Mouse (Mus musculus) neural tube, embryonic 11.5 days (tissue): ENCODE data around the gene Cngb1. TPM values are rescaled to one million over a fixed set of nuclear protein-coding genes. Genes with fewer than 3 reads are reported as not detected.

Source experiments
- ATAC-seq: fragments of 200-750 bp; cut with Nextera tagmentation; 2 replicates; pipeline ENCODE4 v1.8.0; 2017; ENCODE audit warnings: moderate number of reproducible peaks, mild to moderate bottlenecking, moderate TSS enrichment, moderate library complexity; ENCODE audit not compliant: insufficient read depth, low FRiP score, low TSS enrichment
- DNase-seq: peaks from one replicate; pipeline ENCODE4 v3.0.0-alpha.2; 2015; ENCODE audit warnings: low spot score
- H3K27ac ChIP-seq: fragments of 300-500 bp; sonication (generic); 2 replicates; pipeline ENCODE4 v1.5.1; 2014; ENCODE audit warnings: low read depth, mild to moderate bottlenecking, low read length
- H3K27me3 ChIP-seq: fragments of 300-500 bp; sonication (generic); 2 replicates; pipeline ENCODE4 v1.6.1; 2014; ENCODE audit warnings: mild to moderate bottlenecking, low read length, mixed read lengths; ENCODE audit not compliant: control insufficient read depth, insufficient read depth
- H3K36me3 ChIP-seq: fragments of 300-500 bp; sonication (generic); 2 replicates; pipeline ENCODE4 v1.6.1; 2014; ENCODE audit warnings: mild to moderate bottlenecking, low read length, moderate library complexity, mixed read lengths; ENCODE audit not compliant: control insufficient read depth, insufficient read depth
- H3K4me1 ChIP-seq: fragments of 300-500 bp; sonication (generic); 2 replicates; pipeline ENCODE4 v1.6.1; 2014; ENCODE audit warnings: low read length, mixed read lengths; ENCODE audit not compliant: control insufficient read depth, insufficient read depth
- H3K4me2 ChIP-seq: fragments of 300-500 bp; sonication (generic); 2 replicates; pipeline ENCODE4 v1.6.1; 2014; ENCODE audit warnings: low read depth, mild to moderate bottlenecking, moderate library complexity
- H3K4me3 ChIP-seq: fragments of 300-500 bp; sonication (generic); 2 replicates; pipeline ENCODE4 v1.5.1; 2014; ENCODE audit warnings: low read depth, low read length
- H3K9ac ChIP-seq: fragments of 300-500 bp; sonication (generic); 2 replicates; pipeline ENCODE4 v1.6.1; 2014; ENCODE audit warnings: mild to moderate bottlenecking, low read length
- H3K9me3 ChIP-seq: fragments of 300-500 bp; sonication (generic); 2 replicates; pipeline ENCODE4 v1.6.1; 2016; ENCODE audit warnings: low read length; ENCODE audit not compliant: control insufficient read depth
- WGBS: fragments of 180-500 bp; shearing (Covaris S2); extraction: QIAGEN DNeasy Blood & Tissue Kit; methylation state at CpG from one replicate; pipeline ENCODE4 v1.1.7; 2014; 5-methylcytosine and 5-hydroxymethylcytosine counted together
- polyA plus RNA-seq: library from polyadenylated mRNA; unstranded; fragments of >200 nt; fragmentation: Nextera tagmentation; extraction: Ambion mirVana; gene quantifications from 2 replicates; pipeline ENCODE4 v1.2.1, GENCODE M21; 2014

The Cngb1 gene
- polyA plus RNA-seq, 1 experiment from 2014 or later = 0.50 TPM

GRCm38 (mm10) chr8:95202649-95203275, 103.6 kb downstream of the Cngb1 start, which contains the start of gene Kifc3:
Kifc3 (minus strand) TSS chr8:95202812.
- Histone ChIP-seq H3K9ac (no peak within 1 kb of the TSS), H3K4me2 (no peak within 1 kb of the TSS), H3K27me3 (no peaks in the 10 kb centered on the region), H3K27ac (no peak within 1 kb of the TSS), H3K36me3 (no peaks in the 10 kb centered on the region), H3K4me1 (peaks cover 3% of the 10 kb centered on the region; the same call in 1 of the 2 replicates), H3K4me3 (no peak within 1 kb of the TSS), H3K9me3 (no peaks in the 10 kb centered on the region)
- DNase-seq (no peak), ATAC-seq (no peak)
- 77% methylated on average over 14 of the region's 14 CpGs for WGBS

DNA sequence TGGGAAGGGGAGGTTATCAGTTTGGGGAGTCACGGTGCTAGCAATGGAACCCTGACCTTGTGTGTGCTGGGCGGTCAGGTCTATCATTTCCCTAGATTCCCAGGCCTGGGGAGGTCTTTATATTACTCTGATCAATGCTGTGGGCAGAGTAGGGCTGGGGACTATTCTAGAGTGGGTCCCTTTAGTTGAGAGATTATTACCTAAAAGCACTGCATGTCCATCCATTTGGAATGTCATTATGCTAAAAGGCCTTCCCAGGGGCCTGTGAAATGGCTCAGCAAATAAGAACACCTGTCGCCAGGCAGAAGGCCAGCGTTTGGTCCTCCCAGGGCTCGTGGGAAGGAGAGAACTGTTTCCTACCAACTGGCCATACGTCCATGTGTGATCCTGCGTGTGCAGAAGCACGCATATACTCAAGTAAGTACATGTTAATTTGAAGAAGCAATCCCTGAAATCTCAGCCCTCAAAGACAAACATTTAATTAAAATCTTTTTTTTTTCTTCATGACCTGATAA, 104.3 kb downstream of the Cngb1 start:
- peaks cover 3% of the 10 kb centered on the region; the same call in 1 of the 2 replicates for H3K4me1 ChIP-seq
- H3K36me3 ChIP-seq = no peaks in the 10 kb centered on the region
- no peaks in the 10 kb centered on the region for H3K9me3 ChIP-seq
- H3K9ac ChIP-seq = no peak overlapping the region
- no peak for ATAC-seq
- no peak overlapping the region for H3K27ac ChIP-seq
- H3K27me3 ChIP-seq = no peaks in the 10 kb centered on the region
- H3K4me3 ChIP-seq = no peak overlapping the region
- no peak overlapping the region for H3K4me2 ChIP-seq
- WGBS = 75% methylated on average over 8 of the region's 8 CpGs
- no peak for DNase-seq

DNA sequence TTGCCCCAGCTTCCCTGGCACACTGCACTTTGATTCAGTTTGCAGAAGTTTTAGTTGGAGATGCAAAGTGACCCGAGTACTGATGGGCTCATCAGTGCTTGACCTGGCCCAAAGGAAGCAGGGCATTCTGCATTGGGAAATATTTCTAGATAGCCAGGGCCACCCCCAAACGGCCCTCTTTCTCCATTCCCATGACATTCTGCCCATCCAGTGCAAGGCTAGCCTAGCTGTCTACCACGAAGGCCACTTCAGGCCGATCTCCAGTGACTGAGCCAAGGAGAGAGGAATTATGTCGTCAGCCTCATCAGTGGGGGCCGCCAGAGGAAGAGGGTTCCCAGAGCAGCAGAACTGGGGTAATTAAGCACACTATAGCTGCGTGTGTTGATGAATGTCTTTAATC, 104.9 kb downstream of the Cngb1 start:
- no peak overlapping the region for H3K4me3 ChIP-seq
- no peak for DNase-seq
- ATAC-seq = no peak

GRCm38 (mm10) chr8:95200001-95200405, 106.4 kb downstream of the Cngb1 start:
- ATAC-seq = no peak
- H3K36me3 ChIP-seq = no peaks in the 10 kb centered on the region
- H3K4me1 ChIP-seq = no peaks in the 10 kb centered on the region
- no peaks in the 10 kb centered on the region for H3K27me3 ChIP-seq
- H3K9me3 ChIP-seq = no peaks in the 10 kb centered on the region
- H3K4me3 ChIP-seq = no peak overlapping the region
- no peak overlapping the region for H3K4me2 ChIP-seq
- 85% methylated on average over 9 of the region's 9 CpGs for WGBS
- no peak overlapping the region for H3K9ac ChIP-seq
- H3K27ac ChIP-seq = no peak overlapping the region
- DNase-seq = no peak

More for the DNA sequence above, 104.9 kb downstream of the Cngb1 start:
- Histone ChIP-seq H3K4me1 (peaks cover 3% of the 10 kb centered on the region; the same call in 1 of the 2 replicates), H3K27ac (no peak overlapping the region), H3K27me3 (no peaks in the 10 kb centered on the region), H3K4me2 (no peak overlapping the region), H3K36me3 (no peaks in the 10 kb centered on the region), H3K9me3 (no peaks in the 10 kb centered on the region), H3K9ac (no peak overlapping the region)
- WGBS = 63% methylated on average over 7 of the region's 7 CpGs

GRCm38 (mm10) chr8:95195728-95196127, 110.7 kb downstream of the Cngb1 start:
- 78% methylated on average over 11 of the region's 11 CpGs for WGBS
- H3K9ac ChIP-seq = no peak overlapping the region
- no peak for DNase-seq
- no peak overlapping the region for H3K4me2 ChIP-seq
- ATAC-seq = no peak
- no peaks in the 10 kb centered on the region for H3K36me3 ChIP-seq
- no peaks in the 10 kb centered on the region for H3K9me3 ChIP-seq
- no peak overlapping the region for H3K4me3 ChIP-seq
- H3K4me1 ChIP-seq = no peaks in the 10 kb centered on the region
- H3K27ac ChIP-seq = no peak overlapping the region
- H3K27me3 ChIP-seq = no peaks in the 10 kb centered on the region

DNA sequence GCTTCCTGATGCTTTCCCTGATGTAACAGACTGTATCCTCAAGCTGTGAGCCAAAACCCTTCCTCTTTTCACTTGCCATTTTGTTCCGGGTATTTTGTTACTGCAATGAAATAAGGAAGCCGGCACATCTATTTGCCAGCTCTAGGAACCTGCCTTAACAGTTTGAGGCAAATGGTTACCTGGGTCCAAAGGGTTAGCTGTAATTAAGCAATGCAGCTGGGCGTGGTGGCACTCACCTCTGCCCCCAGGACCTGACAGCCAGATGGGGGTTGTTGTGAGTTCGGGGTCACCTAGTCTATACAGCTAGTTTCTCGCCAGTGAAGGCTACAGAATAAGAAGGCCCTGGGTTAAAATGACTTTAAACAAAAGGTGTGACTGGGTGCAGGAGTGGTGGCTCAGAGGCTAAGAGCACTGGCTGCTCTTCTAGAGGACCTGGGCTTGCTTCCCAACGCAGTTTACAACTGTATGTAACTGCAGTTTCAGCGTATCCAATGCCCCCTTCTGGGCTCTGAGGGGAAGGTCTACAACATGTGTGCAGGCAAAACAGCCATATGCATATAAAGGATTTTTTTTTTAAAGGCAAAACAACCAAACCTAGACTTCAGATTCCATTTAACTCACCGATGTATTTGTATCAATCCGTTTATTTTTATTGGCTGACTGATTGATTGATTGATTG, 114.7 kb downstream of the Cngb1 start:
- H3K27ac ChIP-seq = no peak overlapping the region
- no peaks in the 10 kb centered on the region for H3K9me3 ChIP-seq
- no peaks in the 10 kb centered on the region for H3K36me3 ChIP-seq
- ATAC-seq (no peak), DNase-seq (no peak)
- no peak overlapping the region for H3K4me2 ChIP-seq
- H3K4me3 ChIP-seq = no peak overlapping the region
- no peaks in the 10 kb centered on the region for H3K27me3 ChIP-seq
- no peaks in the 10 kb centered on the region for H3K4me1 ChIP-seq
- no peak overlapping the region for H3K9ac ChIP-seq
- 88% methylated on average over 9 of the region's 9 CpGs for WGBS

Other genes with a start within 250 kb of the Cngb1 start
- gene Katnb1, start 225.4 kb downstream of the Cngb1 start, polyA plus RNA-seq = 29.2 and 32.5 TPM in 2 replicates
- gene Kifc3, start 103.8 kb downstream of the Cngb1 start, polyA plus RNA-seq = 6.3 and 7.4 TPM in 2 replicates
- not detected in 2 replicates for gene Tepp, start 4.0 kb upstream of the Cngb1 start, polyA plus RNA-seq
- gene Zfp319, start 25.4 kb upstream of the Cngb1 start, polyA plus RNA-seq = 12.7 and 13.4 TPM in 2 replicates
- gene Usb1, start 25.7 kb upstream of the Cngb1 start, polyA plus RNA-seq = 37.6 and 38.0 TPM in 2 replicates
- 20.2 and 21.1 TPM in 2 replicates for gene Mmp15, start 45.7 kb upstream of the Cngb1 start, polyA plus RNA-seq
- 128 and 142 TPM in 2 replicates for gene Cfap20, start 128.3 kb upstream of the Cngb1 start, polyA plus RNA-seq
- gene Csnk2a2, start 183.5 kb upstream of the Cngb1 start, polyA plus RNA-seq = 16.7 and 18.3 TPM in 2 replicates
- gene Ccdc113, start 227.5 kb upstream of the Cngb1 start, polyA plus RNA-seq = 0.17 and 0.43 TPM in 2 replicates